Mouse (Mus musculus) testis, postnatal 14 days (tissue): ENCODE results near the gene Arhgap6.
A peak's percentile ranks its signal among the peaks of the same experiment; 100 is the strongest.

Source experiments
- DNase-seq: peaks from one replicate; pipeline ENCODE4 v3.0.0; 2021; ENCODE audit warnings: low spot score

The Arhgap6 gene

GRCm38 (mm10) chrX:168794974-168795858 is at the start of gene Arhgap6:
Arhgap6 (plus strand) TSS chrX:168795099.
- DNase-seq: peak; percentile 3

- no peak for DNase-seq
Observed at GRCm38 (mm10) chrX:168747011-168747410, 47.9 kb upstream of the Arhgap6 start.

GRCm38 (mm10) chrX:168795859-168796848 is 1.3 kb downstream of the Arhgap6 start:
- peak; percentile 3 for DNase-seq

- DNase-seq: no peak
Observed at GRCm38 (mm10) chrX:168804677-168805076, 9.8 kb downstream of the Arhgap6 start.

GRCm38 (mm10) chrX:168810513-168811265 is 15.8 kb downstream of the Arhgap6 start:
- no peak for DNase-seq

GRCm38 (mm10) chrX:168818858-168819257 is 24.0 kb downstream of the Arhgap6 start:
- no peak for DNase-seq

- DNase-seq: no peak
Observed at GRCm38 (mm10) chrX:168824166-168824565, 29.3 kb downstream of the Arhgap6 start.

GRCm38 (mm10) chrX:168832343-168832742 is 37.4 kb downstream of the Arhgap6 start:
- no peak for DNase-seq

- no peak for DNase-seq
Observed at GRCm38 (mm10) chrX:168848062-168848461, 53.2 kb downstream of the Arhgap6 start.

- DNase-seq: no peak
Observed at GRCm38 (mm10) chrX:168874688-168875087, 79.8 kb downstream of the Arhgap6 start.

- no peak for DNase-seq
Observed at GRCm38 (mm10) chrX:168903557-168903956, 108.7 kb downstream of the Arhgap6 start.

- DNase-seq: no peak
Observed at GRCm38 (mm10) chrX:168904086-168904485, 109.2 kb downstream of the Arhgap6 start.

- no peak for DNase-seq
Observed at GRCm38 (mm10) chrX:168907586-168907985, 112.7 kb downstream of the Arhgap6 start.

- no peak for DNase-seq
Observed at GRCm38 (mm10) chrX:168913519-168913918, 118.6 kb downstream of the Arhgap6 start.

- DNase-seq: no peak
Observed at GRCm38 (mm10) chrX:168920942-168921341, 126.0 kb downstream of the Arhgap6 start.

GRCm38 (mm10) chrX:168932420-168932819 is 137.5 kb downstream of the Arhgap6 start:
- no peak for DNase-seq

GRCm38 (mm10) chrX:168935447-168935846 is 140.5 kb downstream of the Arhgap6 start:
- DNase-seq: no peak

- DNase-seq: no peak
Observed at GRCm38 (mm10) chrX:168937941-168938340, 143.0 kb downstream of the Arhgap6 start.

- DNase-seq: no peak
Observed at GRCm38 (mm10) chrX:168941684-168942083, 146.8 kb downstream of the Arhgap6 start.

- peak; percentile 3 for DNase-seq
Observed at GRCm38 (mm10) chrX:168943217-168943616, 148.3 kb downstream of the Arhgap6 start.

GRCm38 (mm10) chrX:168975444-168975843 is 180.5 kb downstream of the Arhgap6 start:
- no peak for DNase-seq

- DNase-seq: no peak
Observed at GRCm38 (mm10) chrX:168977776-168978175, 182.9 kb downstream of the Arhgap6 start.
